In the genomic region with DNA sequence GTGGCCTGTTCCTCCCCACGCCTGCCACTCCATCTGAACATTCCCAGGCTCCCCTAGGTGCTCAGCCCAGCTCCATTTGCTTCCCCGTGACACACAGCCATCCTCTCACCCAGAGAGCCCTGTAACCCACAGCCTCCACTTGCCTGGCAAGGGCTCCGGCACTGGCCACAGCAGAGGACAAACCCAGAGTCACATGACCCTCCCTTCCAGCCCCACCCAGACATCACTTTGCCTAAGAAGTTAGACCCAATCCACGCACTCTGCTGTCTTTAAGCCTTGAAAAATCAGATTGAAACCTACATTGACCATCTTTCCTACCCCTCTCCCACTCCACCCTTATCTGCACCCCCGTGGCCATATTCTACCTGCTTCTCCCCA, we compare ENCODE assay signal across 17 mouse cellular contexts.
DNase-seq lines count a peak whose midpoint lies in the region; ATAC-seq and TF ChIP-seq lines count a peak whose summit lies in the region.
"Had no signal": no experiment of that assay in that cellular context is flagged by ENCODE, and none has a peak within 500 bp of the region (broad histone marks: within the 10 kb centered on the region; RNA-seq: fewer than 3 reads in every experiment).

No protein-coding gene starts in this region.

- no peak overlapping the region for H3K4me3 ChIP-seq in kidney, adult 2 months (ENCODE audit: insufficient read depth, low read depth, low read length)
- H3K4me3 ChIP-seq: forebrain, embryonic 15.5 days; hindbrain, embryonic 13.5 days; liver, embryonic 15.5 days; megakaryocyte, embryonic 14.5 days; stomach, embryonic 15.5 days had no signal

- peak; percentile 13 for DNase-seq in CD4-positive, CD25-positive, alpha-beta regulatory T cell, adult 2 months (ENCODE audit: low read depth, low spot score)
- peak; percentile 76 for DNase-seq in kidney, adult 2 months
- no peak for DNase-seq in kidney, postnatal 4 days
- peak; percentile 67 for DNase-seq in adipocyte (ENCODE audit: low spot score)
- DNase-seq in kidney, postnatal 25 days, result peak; percentile 62 to 84
- DNase-seq in retina, postnatal 1 day, result no peak
- no peak for DNase-seq in urinary bladder, postnatal 4 days (ENCODE audit: low spot score in 2 of 2)
- DNase-seq: cerebellum, postnatal 14 days; gastrocnemius, postnatal 10 days; layer of hippocampus, postnatal 36 days; left cerebral cortex, postnatal 4 days had no signal

- 37% methylated on average over 5 of the region's 5 CpGs for WGBS in kidney, adult 2 months

- peak overlapping the region; percentile 88 for H3K27ac ChIP-seq in kidney, adult 2 months (ENCODE audit: insufficient read depth, low read depth, low read length)
- H3K27ac ChIP-seq: forebrain, embryonic 15.5 days; hindbrain, embryonic 13.5 days; liver, embryonic 15.5 days; stomach, embryonic 15.5 days had no signal

- no peak for TF ChIP-seq CTCF in kidney, adult 2 months (conservative IDR thresholded peaks at IDR 0.05; ENCODE audit: insufficient read depth, insufficient read length, low read depth, low read length)

- peaks cover 58% of the 10 kb centered on the region for H3K4me1 ChIP-seq in kidney, adult 2 months (ENCODE audit: control insufficient read depth, insufficient read depth, low read length)
- H3K4me1 ChIP-seq: forebrain, embryonic 15.5 days had no signal

- no peak for ATAC-seq in CD4-positive, CD25-positive, alpha-beta regulatory T cell, adult 4 months
- ATAC-seq: forebrain, embryonic 15.5 days had no signal

- peaks cover 19% of the 10 kb centered on the region for H3K36me3 ChIP-seq in kidney, adult 2 months (ENCODE audit: control insufficient read depth, insufficient read depth, low read length)
- H3K36me3 ChIP-seq: forebrain, embryonic 15.5 days had no signal

- TF ChIP-seq POLR2A in kidney, adult 2 months (IDR thresholded peaks at IDR 0.05; ENCODE audit: low read depth, low read length), result no peak

- H3K27me3 ChIP-seq in kidney, adult 2 months (replicated peaks; ENCODE audit: control insufficient read depth, insufficient read depth, low read length), result no peaks in the 10 kb centered on the region
- H3K27me3 ChIP-seq: forebrain, embryonic 15.5 days; hindbrain, embryonic 13.5 days; liver, embryonic 15.5 days; stomach, embryonic 15.5 days had no signal

Comparison
In these comparisons a context has a peak if more than half of its experiments do, and no peak if none do; other contexts are left out.
1. DNase-seq: peak in CD4-positive, CD25-positive, alpha-beta regulatory T cell, adult 2 months (single experiment), kidney, adult 2 months (single experiment), adipocyte (single experiment) and kidney, postnatal 25 days (2 of 2); none in kidney, postnatal 4 days (0 of 2), retina, postnatal 1 day (single experiment) and urinary bladder, postnatal 4 days (0 of 2).